In genomic region chr9:107296501-107296965, GRCm38 (mm10) we compare ENCODE assay signal across 8 mouse cellular contexts. TPM values are rescaled to one million over a fixed set of nuclear protein-coding genes. Genes with fewer than 3 reads are reported as not detected.
DNase-seq lines count a peak whose midpoint lies in the region; ATAC-seq lines count a peak whose summit lies in the region.

No protein-coding gene starts in this region.

- peak; percentile 82 for ATAC-seq in megakaryocyte progenitor cell, adult 5-6 weeks (replicated peaks; ENCODE audit: poor library complexity)

- DNase-seq in adipocyte (ENCODE audit: low spot score): peak; percentile 96
- peak; percentile 96 for DNase-seq in embryo, embryonic 10 days (ENCODE audit: low spot score)
- DNase-seq in gastrocnemius, postnatal 10 days: peak; percentile 85
- peak; percentile 95 for DNase-seq in induced T-regulatory cell, adult 2 months (ENCODE audit: low read depth)
- peak; percentile 79 to 96 for DNase-seq in left cerebral cortex, adult 9 months (ENCODE audit: low spot score in 2 of 2)
- peak; percentile 90 for DNase-seq in right cerebral cortex, postnatal 25 days
- DNase-seq in urinary bladder, postnatal 4 days (ENCODE audit: low spot score in 2 of 2): peak; percentile 91 to 92

RNA-seq across cellular contexts. Expression of gene Cish, which starts 0.7 kb away (rescaled TPM):
- 10 to 100 TPM in 1 of 2 experiments, 1 to 10 TPM in 1; 6.7 to 16.8 TPM for total RNA-seq in gastrocnemius, postnatal 10 days (2021)
- 0.51 and 0.86 TPM in 2 replicates for total RNA-seq in megakaryocyte progenitor cell, adult 5-6 weeks (2015)
- 0.21 and 0.34 TPM in 2 replicates for total RNA-seq in megakaryocyte progenitor cell, adult 5-6 weeks (2017)

RNA-seq across cellular contexts. Expression of gene Mapkapk3, which starts 6.9 kb away (rescaled TPM):
- 10 to 100 TPM; 11.0 to 14.4 TPM for total RNA-seq in gastrocnemius, postnatal 10 days (2021)
- total RNA-seq in megakaryocyte progenitor cell, adult 5-6 weeks (2015): 100 and 115 TPM in 2 replicates
- total RNA-seq in megakaryocyte progenitor cell, adult 5-6 weeks (2017): 175 and 186 TPM in 2 replicates

RNA-seq across cellular contexts. Expression of gene Hemk1, which starts 41.6 kb away (rescaled TPM):
- 10 to 100 TPM; 12.8 to 14.4 TPM for total RNA-seq in gastrocnemius, postnatal 10 days (2021)
- 14.5 and 20.2 TPM in 2 replicates for total RNA-seq in megakaryocyte progenitor cell, adult 5-6 weeks (2015)
- 12.0 and 14.0 TPM in 2 replicates for total RNA-seq in megakaryocyte progenitor cell, adult 5-6 weeks (2017)

RNA-seq across cellular contexts. Expression of gene 6430571L13Rik, which starts 43.9 kb away (rescaled TPM):
- total RNA-seq in gastrocnemius, postnatal 10 days (2021): 10 to 100 TPM; 29.4 to 54.7 TPM
- 0.07 TPM in 1 of 2 replicates, not detected in the other for total RNA-seq in megakaryocyte progenitor cell, adult 5-6 weeks (2015)
- 0.08 and 0.17 TPM in 2 replicates for total RNA-seq in megakaryocyte progenitor cell, adult 5-6 weeks (2017)

Comparison
In these comparisons a context has a peak if more than half of its experiments do, and no peak if none do; other contexts are left out.
1. Peak in every context shown above with its lines: DNase-seq and ATAC-seq.
2. RNA of gene Cish, which starts 0.7 kb away (total RNA-seq): 6.7 to 16.8 TPM in gastrocnemius, postnatal 10 days; 0.21 to 0.86 TPM in megakaryocyte progenitor cell, adult 5-6 weeks; every median in the first group is over 4 times any median in the second.
3. RNA of gene Mapkapk3, which starts 6.9 kb away (total RNA-seq): 100 to 186 TPM in megakaryocyte progenitor cell, adult 5-6 weeks; 11.0 to 14.4 TPM in gastrocnemius, postnatal 10 days; every median in the first group is over 4 times any median in the second.